Mouse (Mus musculus) kidney, embryonic 16.5 days (tissue): Measurements from ENCODE around the gene Syap1. TPM values are rescaled to one million over a fixed set of nuclear protein-coding genes. Genes with fewer than 3 reads are reported as not detected.

ENCODE experiments used
- ATAC-seq: fragments of 200-750 bp; cut with Nextera tagmentation; 2 replicates; pipeline ENCODE4 v1.8.0; 2017; ENCODE audit warnings: moderate TSS enrichment; ENCODE audit not compliant: low FRiP score, low TSS enrichment
- H3K27ac ChIP-seq: fragments of 300-500 bp; sonication (generic); 2 replicates; pipeline ENCODE4 v1.5.1; 2014; ENCODE audit warnings: low read length
- H3K27me3 ChIP-seq: fragments of 300-500 bp; sonication (generic); 2 replicates; pipeline ENCODE4 v1.6.1; 2014; ENCODE audit warnings: low read length, control low read depth, mixed read lengths; ENCODE audit not compliant: insufficient read depth
- H3K36me3 ChIP-seq: fragments of 300-500 bp; sonication (generic); 2 replicates; pipeline ENCODE4 v1.6.1; 2014; ENCODE audit warnings: low read length, control low read depth, mixed read lengths; ENCODE audit not compliant: insufficient read depth
- H3K4me1 ChIP-seq: fragments of 300-500 bp; sonication (generic); 2 replicates; pipeline ENCODE4 v1.6.1; 2014; ENCODE audit warnings: low read length, control low read depth, mixed read lengths; ENCODE audit not compliant: insufficient read depth
- H3K4me2 ChIP-seq: fragments of 300-500 bp; sonication (generic); replicated peaks from 2 replicates; pipeline ENCODE4 v1.6.1; 2014; ENCODE audit warnings: low read depth, low read length
- H3K4me3 ChIP-seq: fragments of 300-500 bp; sonication (generic); 2 replicates; pipeline ENCODE4 v1.5.1; 2014; ENCODE audit warnings: mild to moderate bottlenecking, low read length
- H3K9ac ChIP-seq: fragments of 300-500 bp; sonication (generic); replicated peaks from 2 replicates; pipeline ENCODE4 v1.6.1; 2014; ENCODE audit warnings: low read length
- H3K9me3 ChIP-seq: fragments of 300-500 bp; sonication (generic); 2 replicates; pipeline ENCODE4 v1.6.1; 2016; ENCODE audit warnings: low read length, control low read depth
- WGBS: fragments of 180-500 bp; shearing (Covaris S2); extraction: QIAGEN DNeasy Blood & Tissue Kit; methylation state at CpG from one replicate; pipeline ENCODE4 v1.1.7; 2014; 5-methylcytosine and 5-hydroxymethylcytosine counted together
- polyA plus RNA-seq: library from polyadenylated mRNA; unstranded; fragments of >200 nt; fragmentation: Nextera tagmentation; extraction: Ambion mirVana; gene quantifications from 2 replicates; pipeline ENCODE4 v1.2.1, GENCODE M21; 2015

Gene Syap1
- polyA plus RNA-seq: 42.5 and 44.0 TPM in 2 replicates

DNA sequence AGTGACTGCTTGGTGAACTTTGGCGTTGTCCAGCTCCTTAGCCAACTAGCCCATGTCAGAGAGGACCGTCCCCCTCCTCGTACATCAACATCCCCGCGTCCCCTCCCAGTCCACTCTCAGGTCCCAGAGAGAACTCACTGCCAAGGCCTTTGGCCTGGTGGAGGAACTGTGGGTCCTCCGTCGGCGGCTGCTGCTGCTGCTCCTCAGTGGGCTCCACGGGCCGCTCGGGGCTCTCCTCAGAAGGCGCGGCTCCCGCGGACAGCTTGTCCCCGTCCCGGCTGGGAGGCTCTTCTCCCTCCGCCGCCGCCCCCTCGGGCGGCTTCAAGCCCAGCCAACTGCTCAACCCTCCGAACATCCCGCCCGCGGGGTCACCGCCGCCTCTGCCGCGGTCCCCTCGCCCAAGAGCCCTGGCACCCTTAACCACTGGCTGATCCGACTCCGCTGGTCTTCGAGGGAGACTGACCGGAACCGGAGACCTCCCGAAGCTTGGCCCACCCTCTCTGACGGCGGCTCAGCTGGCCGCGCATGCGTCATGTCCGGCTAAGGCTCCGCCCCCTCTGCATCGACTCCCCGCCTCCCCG lies at the start of gene Syap1:
TSS of gene Syap1 (minus strand) at position 517 of the 581 bp plus-strand sequence.
- H3K9me3 ChIP-seq: no peaks in the 10 kb centered on the region
- H3K36me3 ChIP-seq: no peaks in the 10 kb centered on the region
- peak within 1 kb of the TSS; percentile 51 for H3K4me2 ChIP-seq
- H3K4me1 ChIP-seq: peaks cover 3% of the 10 kb centered on the region; the same call in 1 of the 2 replicates
- peak; percentile 98 for ATAC-seq
- WGBS: 20% methylated on average over 43 of the region's 47 CpGs
- H3K4me3 ChIP-seq: peak within 1 kb of the TSS; percentile 71
- peak within 1 kb of the TSS; percentile 78 for H3K9ac ChIP-seq
- H3K27ac ChIP-seq: peak within 1 kb of the TSS; percentile 63; the same call in 1 of the 2 replicates
- no peaks in the 10 kb centered on the region for H3K27me3 ChIP-seq

DNA sequence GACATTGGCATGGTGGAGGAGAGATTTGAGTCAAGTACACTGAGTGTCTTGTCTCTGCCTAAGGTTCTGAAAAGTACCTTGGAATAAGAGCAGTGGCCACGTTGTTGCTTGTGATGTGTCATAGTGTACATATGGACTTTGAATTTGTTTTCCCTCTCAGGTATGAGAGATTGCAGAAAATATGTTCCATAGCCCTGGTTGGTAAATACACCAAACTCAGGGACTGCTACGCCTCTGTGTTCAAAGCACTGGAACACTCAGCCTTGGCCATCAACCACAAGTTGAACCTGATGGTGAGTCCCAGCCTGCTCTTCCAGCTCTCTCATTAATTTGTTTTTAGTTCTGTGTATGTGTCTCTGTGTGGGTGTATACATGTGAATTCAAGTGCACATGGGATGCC lies 43.2 kb upstream of the Syap1 start:
- Histone ChIP-seq H3K27ac (no peak overlapping the region), H3K9me3 (no peaks in the 10 kb centered on the region), H3K9ac (no peak overlapping the region), H3K36me3 (peaks cover 14% of the 10 kb centered on the region), H3K4me2 (no peak overlapping the region), H3K4me3 (no peak overlapping the region), H3K4me1 (no peaks in the 10 kb centered on the region), H3K27me3 (no peaks in the 10 kb centered on the region)
- ATAC-seq: no peak
- 89% methylated on average over 2 of the region's 2 CpGs for WGBS

DNA sequence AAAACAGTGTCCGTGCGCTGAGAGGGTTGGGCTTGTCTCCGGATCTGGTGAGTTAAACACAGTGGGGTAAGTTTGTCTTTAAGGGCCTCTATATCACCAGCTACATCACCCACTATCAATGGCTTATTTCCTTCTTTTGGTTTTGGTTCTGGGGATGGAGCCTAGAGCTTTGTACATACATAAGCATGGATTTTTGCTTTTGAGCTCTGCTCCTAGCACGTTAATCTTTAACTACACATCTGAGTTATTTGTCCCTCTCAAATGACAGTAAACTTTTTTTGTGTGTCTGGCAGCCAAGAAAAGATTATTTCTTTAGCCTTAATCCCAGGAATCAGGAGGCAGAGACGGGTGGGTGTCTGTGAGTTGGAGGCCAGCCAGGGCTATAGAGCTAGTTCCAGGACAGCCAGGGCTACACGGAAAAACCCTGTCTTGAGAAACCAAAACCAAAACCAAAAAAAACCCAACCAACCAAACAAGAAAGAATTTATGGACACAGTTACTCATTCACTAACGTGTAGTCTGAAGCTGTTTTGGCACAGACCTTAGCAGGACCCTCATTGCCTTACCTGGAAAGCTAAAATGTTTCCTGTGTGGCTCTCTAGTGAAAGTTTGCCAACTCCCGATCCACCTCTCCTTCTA lies 33.4 kb upstream of the Syap1 start:
- WGBS: 81% methylated on average over 8 of the region's 8 CpGs
- no peaks in the 10 kb centered on the region; the same call in 1 of the 2 replicates for H3K27me3 ChIP-seq
- H3K27ac ChIP-seq: no peak overlapping the region
- no peak overlapping the region for H3K4me2 ChIP-seq
- H3K36me3 ChIP-seq: no peaks in the 10 kb centered on the region
- ATAC-seq: no peak
- no peak overlapping the region for H3K4me3 ChIP-seq
- H3K9me3 ChIP-seq: no peaks in the 10 kb centered on the region
- H3K4me1 ChIP-seq: no peaks in the 10 kb centered on the region
- no peak overlapping the region for H3K9ac ChIP-seq

DNA sequence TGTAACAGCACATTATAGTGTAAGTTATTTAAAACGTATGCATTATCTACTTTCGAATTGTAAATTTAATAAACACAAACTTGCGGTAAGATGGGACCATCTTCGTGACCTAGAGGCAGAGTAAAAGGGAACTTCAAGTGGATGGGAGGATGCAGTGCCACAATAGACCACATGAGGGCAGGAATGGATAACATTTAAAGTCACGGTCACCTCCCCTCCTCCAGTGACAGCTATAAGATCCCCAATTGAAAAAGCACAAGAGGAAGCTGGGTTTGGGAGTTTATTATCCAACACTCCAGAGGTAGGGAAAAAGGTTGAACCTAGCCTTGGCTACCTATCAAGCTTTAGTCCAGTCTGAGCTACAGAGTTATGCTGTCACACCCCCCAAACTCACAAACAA lies 27.4 kb upstream of the Syap1 start:
- 37% methylated on average over 5 of the region's 5 CpGs for WGBS
- ATAC-seq: no peak
- Histone ChIP-seq H3K4me1 (no peaks in the 10 kb centered on the region), H3K4me3 (no peak overlapping the region), H3K27ac (no peak overlapping the region), H3K4me2 (no peak overlapping the region), H3K9me3 (no peaks in the 10 kb centered on the region), H3K27me3 (no peaks in the 10 kb centered on the region), H3K36me3 (0 out of 2 replicates have a peak, but pooled peaks cover 1% of the 10 kb centered on the region), H3K9ac (no peak overlapping the region)

DNA sequence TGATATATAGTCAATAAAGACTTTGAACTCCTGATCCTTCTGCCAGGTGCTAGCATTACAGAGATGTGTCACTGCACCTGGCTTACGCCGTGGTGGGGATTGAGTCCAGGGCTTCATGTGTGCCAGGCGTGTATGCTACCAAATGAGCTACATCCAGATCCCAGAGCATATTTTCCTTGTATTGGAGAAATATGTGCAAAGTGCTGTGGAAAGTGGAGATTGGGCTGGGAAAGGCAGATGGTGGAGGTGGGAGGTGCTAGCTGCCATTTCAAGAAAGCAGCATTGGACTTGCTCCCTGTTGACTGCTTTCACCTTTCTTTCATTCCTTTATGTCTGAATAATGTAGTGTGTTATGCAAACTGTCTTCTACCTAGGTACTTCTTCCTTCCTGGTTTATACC lies 25.4 kb upstream of the Syap1 start:
- Histone ChIP-seq H3K27me3 (no peaks in the 10 kb centered on the region), H3K9me3 (no peaks in the 10 kb centered on the region), H3K4me2 (no peak overlapping the region), H3K9ac (no peak overlapping the region), H3K4me1 (no peaks in the 10 kb centered on the region), H3K4me3 (no peak overlapping the region), H3K27ac (no peak overlapping the region), H3K36me3 (0 out of 2 replicates have a peak, but pooled peaks cover 5% of the 10 kb centered on the region)
- no peak for ATAC-seq
- WGBS: 96% methylated on average over 3 of the region's 3 CpGs

DNA sequence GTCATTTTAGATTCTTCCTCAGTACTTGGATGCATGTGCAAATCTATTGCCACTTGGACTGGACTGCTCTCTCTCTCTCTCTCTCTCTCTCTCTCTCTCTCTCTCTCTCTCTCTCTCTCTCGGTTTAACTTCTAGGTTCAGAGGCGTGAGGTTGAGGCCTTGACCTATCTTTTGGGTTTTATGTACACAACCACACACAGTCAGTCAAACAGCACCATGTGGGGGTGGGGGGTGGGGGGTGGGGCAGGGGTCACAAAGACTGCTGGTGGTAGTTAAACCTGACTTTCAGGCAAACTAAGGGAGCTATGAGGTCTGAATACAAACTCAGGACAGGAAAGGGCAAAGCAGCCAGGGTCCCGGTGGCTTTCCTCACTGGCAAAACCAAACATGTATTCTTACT lies 19.3 kb upstream of the Syap1 start:
- H3K4me3 ChIP-seq: no peak overlapping the region
- no peaks in the 10 kb centered on the region for H3K27me3 ChIP-seq
- H3K4me1 ChIP-seq: peaks cover 4% of the 10 kb centered on the region
- H3K36me3 ChIP-seq: 0 out of 2 replicates have a peak, but pooled peaks cover 5% of the 10 kb centered on the region
- H3K9ac ChIP-seq: no peak overlapping the region
- ATAC-seq: no peak
- H3K9me3 ChIP-seq: no peaks in the 10 kb centered on the region
- no peak overlapping the region for H3K4me2 ChIP-seq
- 77% methylated on average over 3 of the region's 3 CpGs for WGBS
- H3K27ac ChIP-seq: no peak overlapping the region

DNA sequence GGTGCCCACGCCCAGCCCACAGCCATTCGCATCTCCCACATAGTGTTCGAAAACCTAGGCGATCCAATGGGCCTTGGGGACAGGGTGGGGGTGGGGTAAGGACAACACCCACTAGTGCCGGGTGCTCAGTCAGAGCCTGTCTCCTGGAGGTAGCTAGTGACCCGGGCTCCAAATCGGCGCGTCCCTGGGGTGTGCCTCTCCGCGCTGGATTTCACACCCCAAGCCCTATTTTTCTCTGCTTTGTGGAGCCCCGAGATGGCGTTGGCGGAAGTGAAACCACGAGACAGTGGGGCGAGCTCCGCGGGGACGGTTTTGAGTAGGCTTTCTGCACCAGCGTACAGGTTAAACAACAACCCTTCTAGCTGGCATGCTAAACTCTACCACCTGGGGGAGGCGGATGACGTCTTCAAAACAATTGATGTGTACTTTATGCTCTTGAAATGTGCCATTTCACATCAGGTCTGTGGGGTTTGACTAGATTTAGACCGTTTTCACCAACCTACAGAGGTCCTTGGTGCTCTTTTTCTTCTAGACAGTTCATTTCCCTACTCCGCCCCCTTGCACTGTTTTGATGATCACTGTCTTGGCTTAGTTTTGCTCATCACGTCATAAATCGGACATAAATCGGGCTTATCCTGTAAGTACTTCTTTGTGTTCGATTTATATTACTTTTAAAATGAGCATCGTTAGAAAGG lies 13.9 kb upstream of the Syap1 start:
- peak overlapping the region; percentile 61 for H3K4me2 ChIP-seq
- WGBS: 26% methylated on average over 29 of the region's 29 CpGs
- H3K27me3 ChIP-seq: peaks cover 2% of the 10 kb centered on the region; the same call in 1 of the 2 replicates
- H3K27ac ChIP-seq: peak overlapping the region; percentile 90
- peak overlapping the region; percentile 71 for H3K9ac ChIP-seq
- H3K36me3 ChIP-seq: no peaks in the 10 kb centered on the region
- peak overlapping the region; percentile 62 for H3K4me3 ChIP-seq
- H3K9me3 ChIP-seq: no peaks in the 10 kb centered on the region
- peak; percentile 87 for ATAC-seq
- H3K4me1 ChIP-seq: peaks cover 5% of the 10 kb centered on the region

DNA sequence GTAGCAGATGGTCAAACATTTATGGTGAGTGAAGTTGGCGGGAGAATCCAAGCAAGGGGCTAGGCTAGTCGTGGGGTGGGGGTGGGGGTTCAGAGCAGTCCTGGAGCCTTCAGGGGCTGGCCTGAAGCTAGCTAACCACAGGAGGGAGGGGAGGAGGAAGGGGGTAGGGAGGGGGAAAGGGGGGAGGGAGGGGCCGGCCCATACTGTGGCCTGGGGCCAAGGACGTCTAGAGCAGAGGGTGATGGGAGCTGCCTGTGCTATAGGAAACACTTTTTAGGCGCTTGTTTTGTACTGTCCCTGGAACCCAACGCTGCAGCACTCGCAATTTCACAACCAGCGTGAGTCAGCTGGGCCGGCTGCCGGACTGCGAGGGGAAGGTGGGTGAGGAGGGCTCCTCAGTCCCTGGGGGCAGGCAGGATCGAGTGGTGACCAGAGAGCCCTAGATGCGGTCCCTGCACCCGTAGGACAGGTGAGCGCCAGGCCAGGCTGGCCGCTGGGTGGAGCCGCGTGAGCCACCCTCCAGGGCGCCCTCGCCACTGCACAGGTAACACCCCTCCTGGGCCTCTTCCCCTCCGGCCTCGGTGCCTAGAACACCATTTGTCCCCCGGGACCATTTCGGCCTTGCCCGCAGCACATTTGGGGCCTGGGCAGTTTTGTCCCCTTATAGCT lies 13.3 kb upstream of the Syap1 start:
- Histone ChIP-seq H3K9ac (peak overlapping the region; percentile 71), H3K36me3 (no peaks in the 10 kb centered on the region), H3K4me2 (peak overlapping the region; percentile 61), H3K9me3 (no peaks in the 10 kb centered on the region), H3K27ac (peak overlapping the region; percentile 90), H3K4me1 (peaks cover 5% of the 10 kb centered on the region), H3K4me3 (peak overlapping the region; percentile 62), H3K27me3 (peaks cover 2% of the 10 kb centered on the region; the same call in 1 of the 2 replicates)
- peak; percentile 93 for ATAC-seq
- 25% methylated on average over 25 of the region's 25 CpGs for WGBS

DNA sequence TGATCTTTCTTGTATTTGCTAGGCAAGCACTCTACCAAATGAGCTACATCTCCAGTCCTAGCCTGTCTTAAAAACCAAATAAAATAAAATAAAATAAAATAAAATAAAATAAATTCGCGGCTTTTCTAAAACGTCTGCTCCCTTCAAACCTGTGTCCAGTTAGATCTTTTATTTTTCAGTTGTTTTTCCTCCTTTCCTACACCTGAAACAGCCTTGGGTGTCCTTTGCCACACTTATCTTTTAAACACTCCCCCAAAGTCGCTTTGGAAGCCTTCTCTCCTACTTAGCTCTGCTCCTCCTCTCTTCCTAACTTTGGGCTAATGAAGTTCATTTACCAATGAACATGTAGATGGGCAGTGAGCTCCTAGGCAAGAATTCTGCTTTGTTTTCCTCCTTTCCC lies 12.7 kb upstream of the Syap1 start, which contains the start of gene Ctps2:
TSS of gene Ctps2 (plus strand) at position 301 of the 400 bp plus-strand sequence.
- H3K4me2 ChIP-seq: peak within 1 kb of the TSS; percentile 61
- peaks cover 5% of the 10 kb centered on the region for H3K4me1 ChIP-seq
- H3K9ac ChIP-seq: peak within 1 kb of the TSS; percentile 71
- 29% methylated on average over 4 of the region's 4 CpGs for WGBS
- peak within 1 kb of the TSS; percentile 90 for H3K27ac ChIP-seq
- peaks cover 2% of the 10 kb centered on the region; the same call in 1 of the 2 replicates for H3K27me3 ChIP-seq
- ATAC-seq: no peak
- no peaks in the 10 kb centered on the region for H3K36me3 ChIP-seq
- H3K9me3 ChIP-seq: no peaks in the 10 kb centered on the region
- peak within 1 kb of the TSS; percentile 62 for H3K4me3 ChIP-seq
